Mouse (Mus musculus): Measurements from ENCODE around the gene Gm3448. TPM values are rescaled to one million over a fixed set of nuclear protein-coding genes. Genes with fewer than 3 reads are reported as not detected.
"Not testable (repeated sequence)": the region's sequence is repeated elsewhere in the genome, so short reads cannot be mapped to it uniquely, and the experiment has no call there.

The Gm3448 gene
- total RNA-seq, 2 experiments from 2014 or later = 0.96 to 1.3 TPM

DNA sequence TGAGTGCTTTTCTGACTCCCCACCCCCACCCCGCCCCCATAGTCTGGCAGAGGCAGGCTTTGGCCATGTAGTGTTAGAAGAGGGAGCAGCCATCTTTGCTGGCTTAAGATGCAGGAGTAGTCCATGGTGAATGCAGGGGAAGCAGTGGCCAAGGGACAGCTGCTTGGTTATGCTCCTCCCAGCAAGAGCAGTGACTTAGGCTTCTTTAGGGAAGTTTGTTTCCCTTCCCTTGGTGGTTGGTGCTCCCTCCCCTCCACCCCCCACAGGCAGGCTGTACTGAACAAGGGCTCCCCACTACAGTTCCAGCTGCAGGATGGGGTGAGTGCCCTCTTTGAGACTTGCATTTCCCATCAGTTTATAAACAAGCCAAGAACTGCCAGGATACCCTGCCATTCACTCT, 11.4 kb upstream of the Gm3448 start:
- DNase-seq (ENCODE audit: low spot score); intact Hi-C loops (cut with DNase I): not testable (repeated sequence)

DNA sequence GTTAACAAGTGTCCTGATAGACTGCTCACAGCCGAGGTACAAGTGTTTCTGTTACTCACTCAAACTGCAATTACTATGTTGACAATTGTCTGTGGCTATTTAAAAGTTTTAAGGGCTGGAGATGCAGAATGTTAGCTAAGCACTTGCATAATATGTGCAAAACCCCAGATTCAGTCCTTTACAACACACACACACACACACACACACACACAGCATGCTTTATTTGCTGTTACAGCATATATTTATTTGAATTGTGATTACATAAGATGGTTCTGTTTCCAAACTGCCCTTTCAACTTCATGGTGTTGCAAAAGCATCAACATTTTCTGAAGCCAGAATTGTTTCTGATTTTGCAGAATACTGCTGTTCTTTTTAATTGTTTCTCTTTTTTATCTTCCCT, 9.0 kb upstream of the Gm3448 start:
- intact Hi-C loops (cut with DNase I); DNase-seq (ENCODE audit: low spot score): not testable (repeated sequence)

DNA sequence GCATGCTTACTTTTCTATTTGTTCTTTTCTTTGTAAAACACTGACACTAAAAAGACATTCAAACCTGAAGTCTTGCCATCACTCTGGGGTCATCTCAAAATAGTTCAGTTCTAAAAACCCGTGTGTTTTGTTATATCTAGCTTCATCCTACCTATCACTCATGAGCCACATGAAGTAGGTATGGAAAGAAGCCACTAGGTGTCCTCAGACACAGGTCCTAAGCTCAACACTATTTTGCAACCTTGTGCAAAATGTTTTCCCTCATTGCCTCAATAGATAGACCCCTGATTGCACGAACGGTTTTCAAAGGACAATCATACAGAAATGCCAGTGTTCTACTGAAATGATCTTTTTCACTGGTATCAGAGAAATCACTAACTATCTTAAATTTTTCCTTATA, 882 bp downstream of the Gm3448 start:
- intact Hi-C loops (cut with DNase I); DNase-seq (ENCODE audit: low spot score): not testable (repeated sequence)

DNA sequence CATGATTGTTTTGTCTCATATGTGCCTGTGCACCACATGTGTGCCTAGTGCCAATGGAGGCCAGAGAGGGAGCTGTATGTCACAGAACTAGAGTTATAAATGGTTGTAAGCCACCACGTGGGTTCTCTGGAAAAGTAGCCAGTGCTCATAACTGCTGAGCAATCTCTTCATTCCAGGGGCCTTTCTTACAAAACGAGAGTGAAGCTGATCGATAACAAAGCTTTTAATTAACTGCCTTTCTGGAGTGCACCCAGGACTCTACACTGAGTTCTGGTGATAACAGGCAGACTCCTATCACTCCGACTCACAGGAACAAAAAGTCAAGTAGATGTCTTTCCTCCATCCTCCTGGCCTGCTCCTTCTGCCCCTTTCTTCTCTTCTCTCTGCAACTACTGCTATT, 9.9 kb downstream of the Gm3448 start:
- DNase-seq (ENCODE audit: low spot score); intact Hi-C loops (cut with DNase I): not testable (repeated sequence)

DNA sequence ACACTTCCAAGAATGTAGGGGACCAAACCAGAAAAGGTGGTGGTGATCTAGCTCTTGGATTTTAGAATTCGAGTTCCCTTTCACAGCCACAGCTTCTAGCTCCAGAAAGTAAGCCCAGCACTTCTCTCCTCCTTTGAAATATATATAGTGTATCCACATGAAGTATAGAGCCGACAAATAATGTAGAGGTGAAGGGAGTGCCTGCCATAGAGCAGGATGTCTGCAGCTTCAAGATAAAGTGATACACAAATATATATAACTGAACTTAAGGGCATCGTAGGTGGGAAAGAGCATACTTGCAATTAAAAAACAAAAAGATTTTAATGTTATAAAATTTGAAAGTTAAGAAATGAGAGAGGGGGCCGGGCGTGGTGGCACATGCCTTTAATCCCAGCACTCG, 15.8 kb downstream of the Gm3448 start:
- intact Hi-C loops (cut with DNase I); DNase-seq (ENCODE audit: low spot score): not testable (repeated sequence)

DNA sequence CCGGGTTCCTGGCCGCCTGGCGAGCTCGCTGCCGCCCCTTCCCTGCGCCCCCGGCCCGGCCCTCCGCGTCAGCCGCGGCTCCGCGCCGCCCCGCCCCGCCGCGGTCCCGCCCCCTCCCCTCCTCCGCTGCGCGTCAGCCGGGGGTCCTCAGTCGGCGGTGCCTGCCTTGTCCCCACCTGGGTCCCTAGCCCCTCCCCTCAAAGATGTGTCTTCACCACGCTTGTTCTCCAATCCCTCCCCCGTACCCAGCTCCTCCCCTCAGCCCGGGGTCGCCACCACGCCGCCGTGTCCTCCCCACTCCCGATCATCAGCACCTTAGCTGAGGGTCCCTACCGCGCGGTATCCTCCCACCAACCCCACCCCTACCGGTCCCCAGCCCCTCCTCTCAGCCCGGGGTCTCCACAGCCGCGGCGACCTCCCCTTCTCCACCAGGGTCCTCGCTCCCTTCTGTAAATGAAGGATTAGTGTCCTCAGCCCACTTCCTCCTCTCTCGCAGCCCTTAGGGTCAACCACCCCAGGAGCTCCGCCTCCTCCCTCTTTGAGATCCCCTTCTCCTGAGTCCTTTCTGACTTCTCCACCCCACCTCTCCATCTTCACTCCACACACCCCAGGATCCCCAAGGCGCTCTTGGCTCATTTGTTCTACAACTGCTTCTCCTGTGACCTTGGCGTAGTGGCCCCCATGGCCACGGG, 16.7 kb downstream of the Gm3448 start:
- DNase-seq (ENCODE audit: low spot score); intact Hi-C loops (cut with DNase I): not testable (repeated sequence)

DNA sequence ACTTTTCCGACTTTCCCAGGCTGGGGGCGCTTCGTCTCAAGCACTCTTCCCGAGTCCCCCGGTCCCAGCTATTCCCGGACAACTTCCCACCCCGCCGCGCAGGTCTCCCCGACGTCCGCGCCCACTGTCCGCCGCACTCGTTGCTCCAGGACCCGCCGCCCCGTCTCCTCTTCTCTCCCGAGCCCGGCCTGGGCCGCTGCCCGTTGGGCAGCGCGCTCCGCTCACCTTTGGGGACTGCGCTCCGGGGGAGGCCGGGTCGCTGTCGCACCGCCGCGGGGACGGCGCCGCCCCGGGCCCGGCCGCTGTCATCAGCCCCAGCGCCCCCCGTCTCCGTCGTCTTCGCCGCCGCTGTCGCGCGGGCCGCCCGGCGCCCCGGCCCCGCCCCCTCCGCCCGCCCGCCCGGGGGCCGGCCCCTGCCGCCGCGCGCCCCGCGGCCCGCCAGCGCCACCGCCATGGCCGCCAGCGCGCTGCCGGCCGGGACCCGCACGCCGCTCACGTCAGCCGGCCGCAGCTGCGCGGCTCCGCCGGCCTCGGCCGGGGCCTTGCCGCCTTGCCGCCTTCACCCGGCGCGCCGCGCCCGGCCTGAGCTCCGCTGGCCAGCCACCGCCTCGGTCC, 17.4 kb downstream of the Gm3448 start:
- DNase-seq (ENCODE audit: low spot score); intact Hi-C loops (cut with DNase I): not testable (repeated sequence)

DNA sequence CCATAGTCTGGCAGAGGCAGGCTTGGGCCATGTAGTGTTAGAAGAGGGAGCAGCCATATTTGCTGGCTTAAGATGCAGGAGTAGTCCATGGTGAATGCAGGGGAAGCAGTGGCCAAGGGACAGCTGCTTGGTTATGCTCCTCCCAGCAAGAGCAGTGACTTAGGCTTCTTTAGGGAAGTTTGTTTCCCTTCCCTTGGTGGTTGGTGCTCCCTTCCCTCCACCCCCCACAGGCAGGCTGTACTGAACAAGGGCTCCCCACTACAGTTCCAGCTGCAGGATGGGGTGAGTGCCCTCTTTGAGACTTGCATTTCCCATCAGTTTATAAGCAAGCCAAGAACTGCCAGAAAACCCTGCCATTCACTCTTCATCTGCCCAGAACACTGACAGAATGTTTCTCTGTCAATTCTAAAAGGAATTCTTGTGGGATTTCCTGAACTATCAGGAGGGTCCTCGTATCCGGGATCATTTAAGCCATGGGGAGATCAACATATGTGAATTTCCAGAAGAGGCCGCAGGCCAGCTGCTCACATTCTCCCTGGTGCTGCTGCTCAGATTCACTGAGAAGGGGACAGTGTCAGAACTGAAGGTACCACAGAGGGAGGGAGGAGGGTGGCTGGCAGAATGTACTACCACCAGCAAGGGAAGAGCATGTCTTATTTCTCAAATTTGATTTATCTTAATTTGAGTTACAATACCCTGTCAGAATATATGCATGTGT, 19.7 kb downstream of the Gm3448 start:
- intact Hi-C loops (cut with DNase I) = not testable (repeated sequence)
- DNase-seq (ENCODE audit: low spot score) = peak; percentile 25

DNA sequence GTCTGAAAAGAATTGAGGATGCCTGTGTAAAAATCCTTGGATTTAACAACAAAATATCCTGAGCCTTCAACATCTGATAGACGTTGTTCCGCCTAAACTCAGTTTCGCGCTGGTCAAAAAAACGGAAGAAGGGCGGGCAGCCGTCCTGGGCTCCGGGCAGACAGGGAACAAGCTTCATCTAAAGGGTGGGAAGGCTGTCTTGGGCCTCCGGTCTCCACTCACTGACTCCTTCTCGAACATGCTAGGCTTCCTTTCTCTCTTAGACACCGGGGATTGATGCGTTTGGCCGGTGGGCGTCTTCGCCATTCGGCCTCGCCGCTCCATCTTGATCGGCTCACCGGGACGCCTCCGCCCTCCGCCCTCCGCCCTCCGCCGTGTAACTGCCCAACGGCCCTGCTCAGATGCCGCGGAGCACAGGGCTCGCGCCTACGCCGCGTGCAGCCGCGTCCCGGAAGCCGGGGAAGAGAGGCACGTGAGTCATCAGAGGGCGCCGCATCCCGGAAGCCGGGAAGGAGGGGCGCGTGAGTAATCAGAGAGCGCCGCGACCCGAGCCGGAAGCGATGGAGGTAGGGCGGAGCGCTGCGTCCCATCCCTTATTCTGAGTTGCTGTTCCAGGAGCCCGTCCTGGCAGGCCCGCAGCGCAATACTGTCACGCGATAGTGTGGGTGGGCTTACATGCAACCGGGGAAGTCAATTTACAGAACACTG, 31.5 kb downstream of the Gm3448 start, which contains the start of gene Gm3435:
Gm3435 (plus strand) TSS at position 471 of the 708 bp plus-strand sequence.
- intact Hi-C loops (cut with DNase I); DNase-seq (ENCODE audit: low spot score): not testable (repeated sequence)

DNA sequence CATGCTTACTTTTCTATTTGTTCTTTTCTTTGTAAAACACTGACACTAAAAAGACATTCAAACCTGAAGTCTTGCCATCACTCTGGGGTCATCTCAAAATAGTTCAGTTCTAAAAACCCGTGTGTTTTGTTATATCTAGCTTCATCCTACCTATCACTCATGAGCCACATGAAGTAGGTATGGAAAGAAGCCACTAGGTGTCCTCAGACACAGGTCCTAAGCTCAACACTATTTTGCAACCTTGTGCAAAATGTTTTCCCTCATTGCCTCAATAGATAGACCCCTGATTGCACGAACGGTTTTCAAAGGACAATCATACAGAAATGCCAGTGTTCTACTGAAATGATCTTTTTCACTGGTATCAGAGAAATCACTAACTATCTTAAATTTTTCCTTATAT, 32.2 kb downstream of the Gm3448 start:
- intact Hi-C loops (cut with DNase I); DNase-seq (ENCODE audit: low spot score): not testable (repeated sequence)

DNA sequence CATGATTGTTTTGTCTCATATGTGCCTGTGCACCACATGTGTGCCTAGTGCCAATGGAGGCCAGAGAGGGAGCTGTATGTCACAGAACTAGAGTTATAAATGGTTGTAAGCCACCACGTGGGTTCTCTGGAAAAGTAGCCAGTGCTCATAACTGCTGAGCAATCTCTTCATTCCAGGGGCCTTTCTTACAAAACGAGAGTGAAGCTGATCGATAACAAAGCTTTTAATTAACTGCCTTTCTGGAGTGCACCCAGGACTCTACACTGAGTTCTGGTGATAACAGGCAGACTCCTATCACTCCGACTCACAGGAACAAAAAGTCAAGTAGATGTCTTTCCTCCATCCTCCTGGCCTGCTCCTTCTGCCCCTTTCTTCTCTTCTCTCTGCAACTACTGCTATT, 41.3 kb downstream of the Gm3448 start:
- intact Hi-C loops (cut with DNase I); DNase-seq (ENCODE audit: low spot score): not testable (repeated sequence)

DNA sequence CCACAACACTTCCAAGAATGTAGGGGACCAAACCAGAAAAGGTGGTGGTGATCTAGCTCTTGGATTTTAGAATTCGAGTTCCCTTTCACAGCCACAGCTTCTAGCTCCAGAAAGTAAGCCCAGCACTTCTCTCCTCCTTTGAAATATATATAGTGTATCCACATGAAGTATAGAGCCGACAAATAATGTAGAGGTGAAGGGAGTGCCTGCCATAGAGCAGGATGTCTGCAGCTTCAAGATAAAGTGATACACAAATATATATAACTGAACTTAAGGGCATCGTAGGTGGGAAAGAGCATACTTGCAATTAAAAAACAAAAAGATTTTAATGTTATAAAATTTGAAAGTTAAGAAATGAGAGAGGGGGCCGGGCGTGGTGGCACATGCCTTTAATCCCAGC, 47.2 kb downstream of the Gm3448 start:
- DNase-seq (ENCODE audit: low spot score); intact Hi-C loops (cut with DNase I): not testable (repeated sequence)

DNA sequence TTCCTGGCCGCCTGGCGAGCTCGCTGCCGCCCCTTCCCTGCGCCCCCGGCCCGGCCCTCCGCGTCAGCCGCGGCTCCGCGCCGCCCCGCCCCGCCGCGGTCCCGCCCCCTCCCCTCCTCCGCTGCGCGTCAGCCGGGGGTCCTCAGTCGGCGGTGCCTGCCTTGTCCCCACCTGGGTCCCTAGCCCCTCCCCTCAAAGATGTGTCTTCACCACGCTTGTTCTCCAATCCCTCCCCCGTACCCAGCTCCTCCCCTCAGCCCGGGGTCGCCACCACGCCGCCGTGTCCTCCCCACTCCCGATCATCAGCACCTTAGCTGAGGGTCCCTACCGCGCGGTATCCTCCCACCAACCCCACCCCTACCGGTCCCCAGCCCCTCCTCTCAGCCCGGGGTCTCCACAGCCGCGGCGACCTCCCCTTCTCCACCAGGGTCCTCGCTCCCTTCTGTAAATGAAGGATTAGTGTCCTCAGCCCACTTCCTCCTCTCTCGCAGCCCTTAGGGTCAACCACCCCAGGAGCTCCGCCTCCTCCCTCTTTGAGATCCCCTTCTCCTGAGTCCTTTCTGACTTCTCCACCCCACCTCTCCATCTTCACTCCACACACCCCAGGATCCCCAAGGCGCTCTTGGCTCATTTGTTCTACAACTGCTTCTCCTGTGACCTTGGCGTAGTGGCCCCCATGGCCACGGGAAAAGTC, 48.1 kb downstream of the Gm3448 start:
- DNase-seq (ENCODE audit: low spot score); intact Hi-C loops (cut with DNase I): not testable (repeated sequence)

DNA sequence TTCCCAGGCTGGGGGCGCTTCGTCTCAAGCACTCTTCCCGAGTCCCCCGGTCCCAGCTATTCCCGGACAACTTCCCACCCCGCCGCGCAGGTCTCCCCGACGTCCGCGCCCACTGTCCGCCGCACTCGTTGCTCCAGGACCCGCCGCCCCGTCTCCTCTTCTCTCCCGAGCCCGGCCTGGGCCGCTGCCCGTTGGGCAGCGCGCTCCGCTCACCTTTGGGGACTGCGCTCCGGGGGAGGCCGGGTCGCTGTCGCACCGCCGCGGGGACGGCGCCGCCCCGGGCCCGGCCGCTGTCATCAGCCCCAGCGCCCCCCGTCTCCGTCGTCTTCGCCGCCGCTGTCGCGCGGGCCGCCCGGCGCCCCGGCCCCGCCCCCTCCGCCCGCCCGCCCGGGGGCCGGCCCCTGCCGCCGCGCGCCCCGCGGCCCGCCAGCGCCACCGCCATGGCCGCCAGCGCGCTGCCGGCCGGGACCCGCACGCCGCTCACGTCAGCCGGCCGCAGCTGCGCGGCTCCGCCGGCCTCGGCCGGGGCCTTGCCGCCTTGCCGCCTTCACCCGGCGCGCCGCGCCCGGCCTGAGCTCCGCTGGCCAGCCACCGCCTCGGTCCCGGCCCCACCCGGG, 48.7 kb downstream of the Gm3448 start:
- intact Hi-C loops (cut with DNase I); DNase-seq (ENCODE audit: low spot score): not testable (repeated sequence)

DNA sequence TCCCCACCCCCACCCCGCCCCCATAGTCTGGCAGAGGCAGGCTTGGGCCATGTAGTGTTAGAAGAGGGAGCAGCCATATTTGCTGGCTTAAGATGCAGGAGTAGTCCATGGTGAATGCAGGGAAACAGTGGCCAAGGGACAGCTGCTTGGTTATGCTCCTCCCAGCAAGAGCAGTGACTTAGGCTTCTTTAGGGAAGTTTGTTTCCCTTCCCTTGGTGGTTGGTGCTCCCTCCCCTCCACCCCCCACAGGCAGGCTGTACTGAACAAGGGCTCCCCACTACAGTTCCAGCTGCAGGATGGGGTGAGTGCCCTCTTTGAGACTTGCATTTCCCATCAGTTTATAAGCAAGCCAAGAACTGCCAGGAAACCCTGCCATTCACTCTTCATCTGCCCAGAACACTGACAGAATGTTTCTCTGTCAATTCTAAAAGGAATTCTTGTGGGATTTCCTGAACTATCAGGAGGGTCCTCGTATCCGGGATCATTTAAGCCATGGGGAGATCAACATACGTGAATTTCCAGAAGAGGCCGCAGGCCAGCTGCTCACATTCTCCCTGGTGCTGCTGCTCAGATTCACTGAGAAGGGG, 51.1 kb downstream of the Gm3448 start:
- intact Hi-C loops (cut with DNase I); DNase-seq (ENCODE audit: low spot score): not testable (repeated sequence)

DNA sequence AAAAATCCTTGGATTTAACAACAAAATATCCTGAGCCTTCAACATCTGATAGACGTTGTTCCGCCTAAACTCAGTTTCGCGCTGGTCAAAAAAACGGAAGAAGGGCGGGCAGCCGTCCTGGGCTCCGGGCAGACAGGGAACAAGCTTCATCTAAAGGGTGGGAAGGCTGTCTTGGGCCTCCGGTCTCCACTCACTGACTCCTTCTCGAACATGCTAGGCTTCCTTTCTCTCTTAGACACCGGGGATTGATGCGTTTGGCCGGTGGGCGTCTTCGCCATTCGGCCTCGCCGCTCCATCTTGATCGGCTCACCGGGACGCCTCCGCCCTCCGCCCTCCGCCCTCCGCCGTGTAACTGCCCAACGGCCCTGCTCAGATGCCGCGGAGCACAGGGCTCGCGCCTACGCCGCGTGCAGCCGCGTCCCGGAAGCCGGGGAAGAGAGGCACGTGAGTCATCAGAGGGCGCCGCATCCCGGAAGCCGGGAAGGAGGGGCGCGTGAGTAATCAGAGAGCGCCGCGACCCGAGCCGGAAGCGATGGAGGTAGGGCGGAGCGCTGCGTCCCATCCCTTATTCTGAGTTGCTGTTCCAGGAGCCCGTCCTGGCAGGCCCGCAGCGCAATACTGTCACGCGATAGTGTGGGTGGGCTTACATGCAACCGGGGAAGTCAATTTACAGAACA, 62.8 kb downstream of the Gm3448 start, which contains the start of the genes 9030025P20Rik and Gm3417:
9030025P20Rik (plus strand) TSS at position 107 of the 677 bp plus-strand sequence.
Gm3417 (minus strand) TSS at position 429 of the 677 bp plus-strand sequence.
- intact Hi-C loops (cut with DNase I); DNase-seq (ENCODE audit: low spot score): not testable (repeated sequence)

DNA sequence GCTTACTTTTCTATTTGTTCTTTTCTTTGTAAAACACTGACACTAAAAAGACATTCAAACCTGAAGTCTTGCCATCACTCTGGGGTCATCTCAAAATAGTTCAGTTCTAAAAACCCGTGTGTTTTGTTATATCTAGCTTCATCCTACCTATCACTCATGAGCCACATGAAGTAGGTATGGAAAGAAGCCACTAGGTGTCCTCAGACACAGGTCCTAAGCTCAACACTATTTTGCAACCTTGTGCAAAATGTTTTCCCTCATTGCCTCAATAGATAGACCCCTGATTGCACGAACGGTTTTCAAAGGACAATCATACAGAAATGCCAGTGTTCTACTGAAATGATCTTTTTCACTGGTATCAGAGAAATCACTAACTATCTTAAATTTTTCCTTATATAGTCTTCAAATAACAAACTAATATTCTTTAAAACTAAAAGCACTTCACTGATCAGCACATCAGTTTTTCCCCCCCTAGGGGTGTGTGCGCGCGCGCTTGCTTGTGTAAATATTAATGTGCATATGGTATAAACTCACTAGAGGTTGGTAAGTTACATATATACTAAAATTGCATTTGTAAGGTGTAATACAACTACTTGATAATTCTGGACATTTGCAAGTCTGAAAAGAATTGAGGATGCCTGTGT, 63.5 kb downstream of the Gm3448 start:
- DNase-seq (ENCODE audit: low spot score); intact Hi-C loops (cut with DNase I): not testable (repeated sequence)
